Mouse (Mus musculus): ENCODE data around the gene Cldn20. TPM values are rescaled to one million over a fixed set of nuclear protein-coding genes. Genes with fewer than 3 reads are reported as not detected.

Cldn20 gene
- 1 to 10 TPM; 1.2 to 2.4 TPM for total RNA-seq (2021)

DNA sequence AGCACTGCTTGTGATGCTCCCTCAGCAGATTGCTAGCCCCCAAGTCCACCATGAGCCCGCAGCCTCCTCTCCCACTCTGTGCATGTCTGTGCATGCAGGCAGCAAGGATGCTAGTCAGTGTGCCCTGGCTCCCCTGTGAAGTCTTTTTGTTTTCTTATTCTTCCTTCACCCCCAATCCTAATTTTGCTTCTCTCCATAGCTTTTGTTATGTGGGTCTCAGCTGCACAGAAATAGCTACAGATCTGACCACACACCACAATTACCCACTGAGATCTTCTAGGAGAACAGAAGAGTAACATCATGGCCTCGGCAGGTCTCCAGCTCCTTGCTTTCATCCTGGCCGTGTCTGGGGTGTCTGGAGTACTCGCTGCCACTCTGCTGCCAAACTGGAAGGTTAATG, at the start of gene Cldn20:
Gene Cldn20, plus strand, starts transcription at position 301 of the 400 bp plus-strand sequence.
- DNase-seq (ENCODE audit: low spot score in 2 of 2) = no peak
- intact Hi-C loops (cut with DNase I) = no loop called here

- no peak for DNase-seq (ENCODE audit: low spot score in 2 of 2)
- intact Hi-C loops (cut with DNase I) = no loop called here
These were observed 49.3 kb upstream of the Cldn20 start for GRCm38 (mm10) chr17:3483091-3483490.

GRCm38 (mm10) chr17:3485851-3486250, 46.5 kb upstream of the Cldn20 start:
- no peak for DNase-seq (ENCODE audit: low spot score in 2 of 2)
- intact Hi-C loops (cut with DNase I) = no loop called here

DNA sequence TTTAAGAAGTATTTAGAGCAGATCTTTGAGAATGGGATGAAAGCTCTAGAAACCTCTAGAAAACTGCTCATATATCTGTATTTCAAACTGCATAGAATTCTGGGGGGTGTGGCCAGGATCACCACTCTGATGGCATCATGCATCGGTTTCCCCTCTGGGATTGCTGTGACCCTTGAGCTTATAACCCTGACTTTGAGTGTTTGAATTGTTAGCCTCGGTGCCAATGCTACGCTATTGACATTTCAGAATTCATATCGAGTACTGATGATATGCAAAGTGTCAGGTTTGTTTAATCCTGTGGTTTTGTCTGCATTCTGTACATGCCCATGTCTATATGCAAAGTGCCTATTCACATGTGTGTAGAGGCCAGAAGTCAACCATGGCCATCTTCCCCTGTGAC, 45.1 kb upstream of the Cldn20 start:
- intact Hi-C loops (cut with DNase I) = no loop called here
- no peak for DNase-seq (ENCODE audit: low spot score in 2 of 2)

DNA sequence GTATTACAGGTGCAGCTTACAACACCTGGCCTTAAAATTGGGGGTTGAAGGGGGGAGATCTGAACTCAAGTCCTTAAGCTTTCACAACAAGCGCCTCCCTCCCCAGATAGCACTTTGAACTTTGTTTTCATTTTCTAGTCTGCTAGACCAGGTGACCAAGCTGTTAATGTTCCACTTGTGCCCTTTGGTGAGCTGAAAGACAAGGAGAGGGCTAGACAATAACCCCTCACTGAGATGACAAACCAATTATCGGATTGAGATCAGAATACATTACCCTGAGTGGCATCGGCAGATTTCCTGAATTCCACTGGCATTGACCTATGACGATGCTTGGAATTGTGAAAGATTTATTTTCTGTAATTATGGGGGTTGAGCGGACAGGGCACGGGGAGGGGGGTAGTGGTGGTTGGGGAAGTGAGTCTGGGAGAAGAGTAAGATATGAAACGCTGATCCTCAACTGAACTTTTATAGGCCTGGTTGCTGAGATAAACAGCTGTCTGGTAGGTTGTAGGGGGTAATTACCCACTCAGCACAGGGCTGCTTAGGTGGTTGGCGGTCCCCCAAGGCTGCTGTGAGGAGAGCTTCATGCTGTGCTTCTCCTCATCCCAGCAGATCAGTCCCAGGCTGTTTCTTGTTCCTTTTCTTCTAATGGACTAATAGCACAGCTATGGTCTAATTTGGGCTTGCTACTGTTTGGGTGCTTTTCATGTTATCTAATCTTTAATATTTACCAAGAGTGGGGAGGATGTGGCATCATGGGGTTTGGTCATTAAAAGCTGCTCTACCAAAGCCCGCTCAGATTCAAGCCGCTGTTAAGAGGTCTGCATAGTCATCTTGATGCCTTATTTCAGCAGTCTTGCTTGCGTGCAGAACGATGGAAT, 44.4 kb upstream of the Cldn20 start:
- no peak for DNase-seq (ENCODE audit: low spot score in 2 of 2)
- intact Hi-C loops (cut with DNase I) = no loop called here

- intact Hi-C loops (cut with DNase I) = no loop called here
- no peak for DNase-seq (ENCODE audit: low spot score in 2 of 2)
These were observed 42.0 kb upstream of the Cldn20 start for GRCm38 (mm10) chr17:3490216-3490895.

DNA sequence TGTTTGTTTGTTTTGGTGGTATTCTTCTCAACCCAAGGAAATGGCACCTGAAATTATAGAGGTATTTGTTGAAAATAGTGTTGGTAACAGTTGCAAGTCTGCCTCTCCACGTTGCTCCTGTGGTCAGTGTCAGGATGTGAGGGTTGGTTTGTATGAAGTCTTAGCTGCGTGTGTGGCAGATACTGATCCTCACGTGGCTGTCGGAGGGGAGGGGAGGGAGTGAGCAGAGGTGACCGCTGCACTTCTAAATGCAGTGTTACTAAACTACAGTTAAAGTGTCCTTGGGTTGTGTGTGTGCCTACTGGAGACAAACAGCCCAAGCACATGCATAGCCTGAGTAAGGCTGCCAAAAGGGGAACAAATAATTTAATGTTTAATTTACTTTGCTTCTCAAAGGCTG, 41.3 kb upstream of the Cldn20 start:
- DNase-seq (ENCODE audit: low spot score in 2 of 2) = no peak
- intact Hi-C loops (cut with DNase I) = no loop called here

DNA sequence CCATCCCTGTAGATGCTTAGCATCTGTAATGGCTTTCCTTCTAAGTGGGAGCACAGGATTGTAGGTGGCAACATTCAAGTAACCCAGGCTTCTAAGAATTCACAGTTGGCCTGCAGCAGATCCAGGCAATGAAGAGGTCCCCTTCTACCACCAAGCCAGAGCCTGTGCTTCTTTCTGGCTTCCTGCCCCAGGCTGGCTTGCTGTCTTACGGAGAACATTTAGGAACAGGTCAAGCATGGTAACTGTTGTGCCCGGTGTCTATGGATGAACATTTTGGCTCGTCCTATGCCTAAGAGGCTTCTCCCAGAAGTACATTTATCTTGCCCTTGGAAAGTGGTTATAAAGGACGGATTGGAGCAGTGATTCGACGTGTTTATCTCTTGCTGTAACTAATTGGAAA, 40.7 kb upstream of the Cldn20 start:
- no peak for DNase-seq (ENCODE audit: low spot score in 2 of 2)
- intact Hi-C loops (cut with DNase I) = no loop called here

GRCm38 (mm10) chr17:3495576-3495975, 36.8 kb upstream of the Cldn20 start:
- intact Hi-C loops (cut with DNase I) = no loop called here
- peak in 1 of 2 experiments; percentile 77 for DNase-seq (ENCODE audit: low spot score in 2 of 2)

GRCm38 (mm10) chr17:3496080-3496479, 36.3 kb upstream of the Cldn20 start:
- DNase-seq (ENCODE audit: low spot score in 2 of 2) = no peak
- intact Hi-C loops (cut with DNase I) = no loop called here

DNA sequence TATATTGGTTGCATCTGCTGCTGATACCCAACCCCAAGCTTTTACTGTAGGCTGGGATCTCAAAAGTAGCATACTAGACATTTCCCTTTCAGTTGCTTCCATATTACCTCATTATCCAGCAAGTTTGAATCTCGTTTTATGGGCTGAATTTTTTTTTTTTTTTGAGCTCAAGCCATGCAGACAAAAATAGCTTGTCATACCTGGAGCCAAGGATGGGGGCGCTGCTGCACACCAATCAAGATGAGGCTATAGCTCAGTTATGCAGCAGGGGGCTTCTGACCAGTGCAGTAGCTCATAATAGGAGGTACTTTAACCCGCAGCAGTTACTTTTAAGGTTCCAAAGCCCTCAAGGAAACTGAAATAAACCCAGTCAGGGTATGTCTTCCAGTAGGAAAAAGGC, 34.3 kb upstream of the Cldn20 start:
- intact Hi-C loops (cut with DNase I) = no loop called here
- DNase-seq (ENCODE audit: low spot score in 2 of 2) = no peak

DNA sequence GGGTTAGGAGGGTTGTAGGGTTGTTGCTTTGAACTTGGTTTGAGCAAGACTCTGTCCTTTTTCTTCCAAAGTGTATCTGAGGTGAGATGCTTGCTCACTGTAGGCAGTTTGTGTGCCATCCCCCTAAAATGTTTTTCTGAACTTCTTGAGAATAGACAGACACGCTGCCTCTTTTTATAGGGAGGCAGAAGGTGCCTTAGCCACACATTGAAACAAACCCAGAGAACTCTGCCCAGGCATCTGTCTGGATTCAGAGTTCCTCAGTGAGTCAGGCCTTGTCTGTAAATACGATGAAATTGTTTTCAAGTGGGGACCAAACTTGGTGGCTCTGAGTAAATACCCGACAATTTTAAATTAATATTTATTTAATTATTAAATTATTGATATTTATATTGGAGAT, 33.8 kb upstream of the Cldn20 start:
- intact Hi-C loops (cut with DNase I) = no loop called here
- no peak for DNase-seq (ENCODE audit: low spot score in 2 of 2)

DNA sequence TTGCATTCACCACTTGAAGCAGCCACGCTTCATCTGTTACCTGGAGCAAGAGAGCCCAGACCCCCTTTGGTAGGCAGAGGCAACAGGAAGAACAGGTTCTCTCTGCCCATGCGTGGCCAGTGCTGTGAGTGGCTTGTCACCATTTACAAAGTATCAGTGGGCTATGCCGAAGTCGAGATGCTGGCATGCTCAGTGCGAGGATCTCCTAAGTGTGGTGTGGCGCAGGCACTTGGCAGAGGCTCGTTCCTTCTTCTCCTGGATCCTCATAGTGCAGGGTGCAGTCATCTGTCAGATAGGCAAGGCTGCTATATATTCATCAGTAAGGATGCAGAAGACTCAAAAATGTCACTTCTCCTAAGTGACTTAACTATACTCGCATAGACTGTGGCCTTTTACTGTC, 32.9 kb upstream of the Cldn20 start:
- intact Hi-C loops (cut with DNase I) = no loop called here

DNA sequence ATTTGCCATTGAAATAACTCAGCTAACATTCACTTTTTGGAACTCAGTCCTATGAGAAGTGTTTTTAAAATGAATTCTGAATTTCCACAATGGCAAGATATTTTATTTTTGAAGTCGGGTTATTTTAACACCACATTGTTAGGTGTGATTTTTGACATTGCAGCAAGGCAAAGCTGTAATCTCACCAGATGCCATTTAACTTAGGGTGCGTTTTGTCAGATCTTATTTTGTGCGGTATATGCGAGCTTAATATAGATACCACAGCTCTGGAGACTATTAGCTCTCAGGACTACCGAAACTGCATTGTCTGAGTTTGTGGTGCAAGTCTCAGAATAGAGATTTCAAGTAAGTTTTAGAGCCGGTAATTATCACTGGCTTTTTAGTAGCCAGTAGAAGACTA, 32.3 kb upstream of the Cldn20 start:
- intact Hi-C loops (cut with DNase I) = no loop called here
- no peak for DNase-seq (ENCODE audit: low spot score in 2 of 2)

More for the DNA sequence above, 32.9 kb upstream of the Cldn20 start:
- no peak for DNase-seq (ENCODE audit: low spot score in 2 of 2)

DNA sequence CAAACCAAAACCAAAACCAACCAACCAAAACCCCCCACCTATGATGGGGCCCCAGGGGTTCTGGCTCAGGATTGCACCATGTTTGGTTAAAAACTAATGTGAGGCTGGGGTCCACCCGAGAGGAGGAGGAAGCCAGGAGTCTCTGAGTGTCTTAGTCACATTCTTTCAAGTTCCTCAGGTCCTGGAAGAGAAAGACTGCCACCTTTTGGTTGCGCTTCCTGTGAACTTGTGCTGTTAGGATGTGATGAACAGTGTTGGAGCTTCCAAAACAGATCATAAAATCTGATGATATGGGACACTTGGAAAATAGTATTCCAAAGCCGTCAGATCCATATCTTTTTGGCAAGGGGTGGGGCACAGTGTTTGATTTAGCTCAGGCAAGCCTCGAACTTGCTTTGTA, 31.4 kb upstream of the Cldn20 start:
- DNase-seq (ENCODE audit: low spot score in 2 of 2) = no peak
- intact Hi-C loops (cut with DNase I) = no loop called here

DNA sequence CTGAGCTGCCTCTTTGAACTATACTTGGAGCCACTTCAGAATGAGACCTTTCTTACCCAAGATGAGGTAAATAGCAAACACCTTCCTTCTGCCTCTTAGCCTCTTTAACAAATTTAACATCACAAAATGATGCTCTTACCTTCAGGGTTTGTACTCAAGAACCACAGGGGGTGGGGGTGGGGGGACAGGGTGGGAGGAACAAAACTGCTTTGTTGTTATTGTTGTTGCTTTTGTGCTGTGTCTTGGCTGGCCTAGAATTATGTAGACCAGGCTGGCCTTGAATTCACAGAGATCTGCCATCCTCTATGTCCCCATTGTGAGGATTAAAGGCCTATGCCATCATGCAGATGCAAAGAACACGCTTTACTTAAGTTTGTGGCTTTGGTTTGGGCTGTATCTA, 26.6 kb upstream of the Cldn20 start:
- DNase-seq (ENCODE audit: low spot score in 2 of 2) = no peak
- intact Hi-C loops (cut with DNase I) = no loop called here

GRCm38 (mm10) chr17:3506508-3506907, 25.8 kb upstream of the Cldn20 start:
- DNase-seq (ENCODE audit: low spot score in 2 of 2) = no peak
- intact Hi-C loops (cut with DNase I) = no loop called here

DNA sequence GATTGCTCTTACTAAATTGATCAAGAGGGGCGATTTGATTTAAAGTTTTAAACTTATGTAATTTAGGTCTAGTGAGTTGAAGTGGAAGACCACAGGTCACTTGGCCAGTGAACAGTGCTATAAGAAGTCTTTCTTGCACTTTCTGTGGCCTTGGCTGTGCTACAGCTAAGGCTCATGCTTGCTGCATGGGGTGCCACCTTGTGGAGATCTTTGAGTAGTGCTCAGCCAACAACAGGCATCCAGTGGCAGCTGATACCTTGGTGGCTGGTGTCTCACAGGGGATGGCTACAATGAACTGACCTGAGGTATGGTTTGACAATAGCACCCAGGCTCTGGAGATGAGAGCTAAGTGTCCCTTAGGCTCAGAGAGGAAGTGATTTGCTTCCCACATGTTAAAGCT, 22.5 kb upstream of the Cldn20 start:
- intact Hi-C loops (cut with DNase I) = loop anchor here (1.0 to 5.0 kb wide), 2 partner anchors 62 to 238 kb away; no protein-coding TSS in a partner anchor
- DNase-seq (ENCODE audit: low spot score in 2 of 2) = peak in 1 of 2 experiments; percentile 57

- no peak for DNase-seq (ENCODE audit: low spot score in 2 of 2)
- intact Hi-C loops (cut with DNase I) = loop anchor here (5.0 kb wide), 1 partner anchor 242 kb away; no protein-coding TSS in a partner anchor
These were observed 18.0 kb upstream of the Cldn20 start for GRCm38 (mm10) chr17:3514316-3514715.

GRCm38 (mm10) chr17:3515851-3516250, 16.5 kb upstream of the Cldn20 start:
- intact Hi-C loops (cut with DNase I) = no loop called here
- no peak for DNase-seq (ENCODE audit: low spot score in 2 of 2)

DNA sequence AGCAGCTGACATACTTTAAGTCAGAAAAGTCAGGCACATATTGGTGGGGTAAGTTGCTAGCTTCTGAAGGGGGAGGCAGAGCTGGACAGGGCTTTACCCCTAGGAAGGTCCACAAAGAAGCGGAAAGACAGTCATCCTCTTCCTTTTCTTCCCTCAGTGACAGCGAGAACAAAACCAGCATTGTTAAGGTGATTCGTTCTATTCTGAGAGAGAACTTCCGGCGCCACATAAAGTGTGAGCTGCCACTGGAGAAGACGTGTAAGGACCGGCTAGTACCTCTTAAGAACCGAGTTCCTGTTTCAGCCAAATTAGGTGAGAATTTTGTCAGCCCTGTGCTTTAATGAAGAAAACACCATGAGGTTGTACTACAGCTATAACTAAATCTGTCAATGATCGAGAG, 15.9 kb upstream of the Cldn20 start:
- intact Hi-C loops (cut with DNase I) = no loop called here
- DNase-seq (ENCODE audit: low spot score in 2 of 2) = no peak

Measured in left cerebral cortex, postnatal 36 days (tissue).